Mouse (Mus musculus): ENCODE results near the gene Mbl2. TPM values are rescaled to one million over a fixed set of nuclear protein-coding genes. Genes with fewer than 3 reads are reported as not detected.

Mbl2 gene
- total and polyA plus RNA-seq, 3 experiments, result not detected

GRCm38 (mm10) chr19:30229477-30229876, 3.3 kb upstream of the Mbl2 start:
- TF ChIP-seq GATA1 (IDR thresholded peaks at IDR 0.05; ENCODE audit: borderline replicate concordance, low read length) (no peak), TAL1 (conservative IDR thresholded peaks at IDR 0.05; ENCODE audit: low read depth, low read length) (no peak), GATA2 (IDR thresholded peaks at IDR 0.05; ENCODE audit: borderline replicate concordance, low read depth, low read length) (no peak), POLR2AphosphoS5 (IDR thresholded peaks at IDR 0.05; ENCODE audit: insufficient replicate concordance, low read depth, low read length) (no peak), CTCF (IDR thresholded peaks at IDR 0.05; ENCODE audit: low read depth, low read length) (no peak)
- Histone ChIP-seq H3K9me3 (replicated peaks) (no peaks in the 10 kb centered on the region), H3K4me1 (ENCODE audit: insufficient read depth, low read depth, low read length) (no peaks in the 10 kb centered on the region), H3K36me3 (replicated peaks) (no peaks in the 10 kb centered on the region), H3K4me3 (ENCODE audit: low read depth, low read length) (no peak overlapping the region), H3K27me3 (ENCODE audit: insufficient read depth, low read length) (peaks cover 4% of the 10 kb centered on the region; the same call in 1 of the 2 replicates)
- no peak for DNase-seq (ENCODE audit: low spot score)
- ATAC-seq (ENCODE audit: extremely low read depth, insufficient number of reproducible peaks, low FRiP score, poor library complexity, severe bottlenecking), result no peak

- TF ChIP-seq GATA1 (IDR thresholded peaks at IDR 0.05; ENCODE audit: borderline replicate concordance, low read length), result no peak
- TF ChIP-seq GATA2 (IDR thresholded peaks at IDR 0.05; ENCODE audit: borderline replicate concordance, low read depth, low read length), result no peak
- TF ChIP-seq POLR2AphosphoS5 (IDR thresholded peaks at IDR 0.05; ENCODE audit: insufficient replicate concordance, low read depth, low read length), result no peak
- no peak for TF ChIP-seq TAL1 (conservative IDR thresholded peaks at IDR 0.05; ENCODE audit: low read depth, low read length)
- TF ChIP-seq CTCF (IDR thresholded peaks at IDR 0.05; ENCODE audit: low read depth, low read length), result no peak
- no peak for DNase-seq (ENCODE audit: low spot score)
- Histone ChIP-seq H3K36me3 (replicated peaks) (no peaks in the 10 kb centered on the region), H3K9me3 (replicated peaks) (no peaks in the 10 kb centered on the region), H3K27me3 (ENCODE audit: insufficient read depth, low read length) (peaks cover under 1% of the 10 kb centered on the region; the same call in 1 of the 2 replicates), H3K4me1 (ENCODE audit: insufficient read depth, low read depth, low read length) (no peaks in the 10 kb centered on the region), H3K4me3 (ENCODE audit: low read depth, low read length) (no peak overlapping the region)
- no peak for ATAC-seq (ENCODE audit: extremely low read depth, insufficient number of reproducible peaks, low FRiP score, poor library complexity, severe bottlenecking)
These were observed 1.7 kb downstream of the Mbl2 start for GRCm38 (mm10) chr19:30234416-30234815.

GRCm38 (mm10) chr19:30247359-30247758, 14.6 kb downstream of the Mbl2 start:
- TF ChIP-seq TAL1 (conservative IDR thresholded peaks at IDR 0.05; ENCODE audit: low read depth, low read length) (no peak), CTCF (IDR thresholded peaks at IDR 0.05; ENCODE audit: low read depth, low read length) (peak; percentile 41; the same call in 1 of the 2 replicates), GATA2 (IDR thresholded peaks at IDR 0.05; ENCODE audit: borderline replicate concordance, low read depth, low read length) (no peak), GATA1 (IDR thresholded peaks at IDR 0.05; ENCODE audit: borderline replicate concordance, low read length) (no peak)
- Histone ChIP-seq H3K4me3 (ENCODE audit: low read depth, low read length) (no peak overlapping the region), H3K27me3 (ENCODE audit: insufficient read depth, low read length) (no peaks in the 10 kb centered on the region), H3K36me3 (replicated peaks) (no peaks in the 10 kb centered on the region), H3K9me3 (replicated peaks) (no peaks in the 10 kb centered on the region), H3K4me1 (ENCODE audit: insufficient read depth, low read depth, low read length) (no peaks in the 10 kb centered on the region)
- ATAC-seq (ENCODE audit: extremely low read depth, insufficient number of reproducible peaks, low FRiP score, poor library complexity, severe bottlenecking) (no peak), DNase-seq (ENCODE audit: low spot score) (no peak)

GRCm38 (mm10) chr19:30248822-30249221, 16.1 kb downstream of the Mbl2 start:
- no peak for ATAC-seq (ENCODE audit: extremely low read depth, insufficient number of reproducible peaks, low FRiP score, poor library complexity, severe bottlenecking)
- TF ChIP-seq TAL1 (conservative IDR thresholded peaks at IDR 0.05; ENCODE audit: low read depth, low read length) (no peak), POLR2AphosphoS5 (IDR thresholded peaks at IDR 0.05; ENCODE audit: insufficient replicate concordance, low read depth, low read length) (no peak), CTCF (IDR thresholded peaks at IDR 0.05; ENCODE audit: low read depth, low read length) (peak; percentile 39; the same call in 1 of the 2 replicates), GATA1 (IDR thresholded peaks at IDR 0.05; ENCODE audit: borderline replicate concordance, low read length) (no peak), GATA2 (IDR thresholded peaks at IDR 0.05; ENCODE audit: borderline replicate concordance, low read depth, low read length) (no peak)
- H3K36me3 ChIP-seq (replicated peaks), result no peaks in the 10 kb centered on the region
- no peaks in the 10 kb centered on the region for H3K4me1 ChIP-seq (ENCODE audit: insufficient read depth, low read depth, low read length)
- no peak overlapping the region for H3K4me3 ChIP-seq (ENCODE audit: low read depth, low read length)
- no peaks in the 10 kb centered on the region for H3K9me3 ChIP-seq (replicated peaks)
- H3K27me3 ChIP-seq (ENCODE audit: insufficient read depth, low read length), result no peaks in the 10 kb centered on the region
- DNase-seq (ENCODE audit: low spot score), result peak; percentile 6

GRCm38 (mm10) chr19:30252253-30252652, 19.5 kb downstream of the Mbl2 start:
- no peaks in the 10 kb centered on the region for H3K36me3 ChIP-seq (replicated peaks)
- no peaks in the 10 kb centered on the region; the same call in 1 of the 2 replicates for H3K27me3 ChIP-seq (ENCODE audit: insufficient read depth, low read length)
- TF ChIP-seq TAL1 (conservative IDR thresholded peaks at IDR 0.05; ENCODE audit: low read depth, low read length) (no peak), POLR2AphosphoS5 (IDR thresholded peaks at IDR 0.05; ENCODE audit: insufficient replicate concordance, low read depth, low read length) (no peak), GATA1 (IDR thresholded peaks at IDR 0.05; ENCODE audit: borderline replicate concordance, low read length) (no peak), GATA2 (IDR thresholded peaks at IDR 0.05; ENCODE audit: borderline replicate concordance, low read depth, low read length) (no peak), CTCF (IDR thresholded peaks at IDR 0.05; ENCODE audit: low read depth, low read length) (no peak)
- H3K4me1 ChIP-seq (ENCODE audit: insufficient read depth, low read depth, low read length), result no peaks in the 10 kb centered on the region
- H3K9me3 ChIP-seq (replicated peaks), result no peaks in the 10 kb centered on the region
- DNase-seq (ENCODE audit: low spot score), result no peak
- H3K4me3 ChIP-seq (ENCODE audit: low read depth, low read length), result no peak overlapping the region
- no peak for ATAC-seq (ENCODE audit: extremely low read depth, insufficient number of reproducible peaks, low FRiP score, poor library complexity, severe bottlenecking)

GRCm38 (mm10) chr19:30256339-30256738, 23.6 kb downstream of the Mbl2 start:
- Histone ChIP-seq H3K36me3 (replicated peaks) (no peaks in the 10 kb centered on the region), H3K4me3 (ENCODE audit: low read depth, low read length) (no peak overlapping the region), H3K27me3 (ENCODE audit: insufficient read depth, low read length) (peaks cover 2% of the 10 kb centered on the region; the same call in 1 of the 2 replicates), H3K9me3 (replicated peaks) (no peaks in the 10 kb centered on the region), H3K4me1 (ENCODE audit: insufficient read depth, low read depth, low read length) (no peaks in the 10 kb centered on the region)
- no peak for ATAC-seq (ENCODE audit: extremely low read depth, insufficient number of reproducible peaks, low FRiP score, poor library complexity, severe bottlenecking)
- no peak for DNase-seq (ENCODE audit: low spot score)
- TF ChIP-seq POLR2AphosphoS5 (IDR thresholded peaks at IDR 0.05; ENCODE audit: insufficient replicate concordance, low read depth, low read length) (no peak), TAL1 (conservative IDR thresholded peaks at IDR 0.05; ENCODE audit: low read depth, low read length) (no peak), GATA1 (IDR thresholded peaks at IDR 0.05; ENCODE audit: borderline replicate concordance, low read length) (no peak), GATA2 (IDR thresholded peaks at IDR 0.05; ENCODE audit: borderline replicate concordance, low read depth, low read length) (no peak), CTCF (IDR thresholded peaks at IDR 0.05; ENCODE audit: low read depth, low read length) (no peak)

Data from G1E (cell line).